Mouse (Mus musculus): ENCODE results near the gene Ntmt1. TPM values are rescaled to one million over a fixed set of nuclear protein-coding genes. Genes with fewer than 3 reads are reported as not detected.
A peak's percentile ranks its signal among the peaks of the same experiment; 100 is the strongest.

Ntmt1 gene
- polyA plus RNA-seq, 1 experiment from 2014 or later: 52.4 TPM

DNA sequence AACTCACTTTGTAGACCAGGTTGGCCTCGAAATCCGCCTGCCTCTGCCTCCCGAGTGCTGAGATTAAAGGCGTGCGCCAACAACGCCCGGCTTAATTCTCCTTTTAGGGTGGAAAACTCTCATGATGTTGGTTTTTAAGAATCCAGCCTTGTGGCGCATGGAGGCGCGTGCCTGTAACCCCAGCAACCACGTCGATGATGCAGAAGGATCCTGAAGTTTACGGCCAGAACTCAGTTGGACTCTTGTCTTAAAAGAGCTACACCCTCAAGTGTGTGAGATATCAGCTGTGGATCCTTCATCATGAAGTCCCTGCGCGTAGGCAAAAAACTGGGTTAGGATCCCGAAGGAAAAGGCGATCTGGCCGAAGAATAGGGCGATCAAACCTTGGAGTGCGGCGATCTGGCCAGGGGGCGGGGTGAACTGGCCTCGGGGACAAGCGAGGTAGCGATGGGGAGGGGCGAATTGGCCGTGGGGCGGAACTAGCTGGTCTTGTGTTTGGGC, 429 bp upstream of the Ntmt1 start:
- H3K4me2 ChIP-seq (replicated peaks; ENCODE audit: low read depth): peak overlapping the region; percentile 60
- WGBS: 5% methylated on average over 28 of the region's 28 CpGs
- peak overlapping the region; percentile 69 for H3K27ac ChIP-seq (replicated peaks)
- peak; percentile 9; the same call in 1 of the 2 replicates for ATAC-seq (ENCODE audit: low FRiP score, low TSS enrichment)
- peak overlapping the region; percentile 41; the same call in 1 of the 2 replicates for H3K9ac ChIP-seq (ENCODE audit: low read length)
- no peaks in the 10 kb centered on the region for H3K36me3 ChIP-seq (ENCODE audit: control insufficient read depth, insufficient read depth, low read length)
- peak overlapping the region; percentile 68 for H3K4me3 ChIP-seq (ENCODE audit: low read depth, low read length)
- DNase-seq (ENCODE audit: low spot score): no peak
- H3K27me3 ChIP-seq (ENCODE audit: control insufficient read depth, insufficient read depth, low read length): no peaks in the 10 kb centered on the region
- peaks cover 6% of the 10 kb centered on the region; the same call in 1 of the 2 replicates for H3K4me1 ChIP-seq (replicated peaks; ENCODE audit: control insufficient read depth, insufficient read depth)
- H3K9me3 ChIP-seq (ENCODE audit: control insufficient read depth, low read length): no peaks in the 10 kb centered on the region
- no peak for TF ChIP-seq EP300 (optimal IDR thresholded peaks at IDR 0.05)
- no peak for TF ChIP-seq CTCF (IDR thresholded peaks at IDR 0.05; ENCODE audit: low read depth)

GRCm38 (mm10) chr2:30808296-30808655, 650 bp downstream of the Ntmt1 start:
- Histone ChIP-seq H3K4me2 (replicated peaks; ENCODE audit: low read depth) (peak overlapping the region; percentile 88), H3K4me3 (ENCODE audit: low read depth, low read length) (peak overlapping the region; percentile 68), H3K36me3 (ENCODE audit: control insufficient read depth, insufficient read depth, low read length) (peaks cover 3% of the 10 kb centered on the region; the same call in 1 of the 2 replicates), H3K9ac (ENCODE audit: low read length) (peak overlapping the region; percentile 86), H3K4me1 (replicated peaks; ENCODE audit: control insufficient read depth, insufficient read depth) (peaks cover 6% of the 10 kb centered on the region; the same call in 1 of the 2 replicates), H3K27me3 (ENCODE audit: control insufficient read depth, insufficient read depth, low read length) (no peaks in the 10 kb centered on the region), H3K9me3 (ENCODE audit: control insufficient read depth, low read length) (no peaks in the 10 kb centered on the region), H3K27ac (replicated peaks) (peak overlapping the region; percentile 86)
- 2% methylated on average over 10 of the region's 10 CpGs for WGBS
- no peak for DNase-seq (ENCODE audit: low spot score)
- TF ChIP-seq CTCF (IDR thresholded peaks at IDR 0.05; ENCODE audit: low read depth) (no peak), EP300 (optimal IDR thresholded peaks at IDR 0.05) (no peak)
- no peak for ATAC-seq (ENCODE audit: low FRiP score, low TSS enrichment)

DNA sequence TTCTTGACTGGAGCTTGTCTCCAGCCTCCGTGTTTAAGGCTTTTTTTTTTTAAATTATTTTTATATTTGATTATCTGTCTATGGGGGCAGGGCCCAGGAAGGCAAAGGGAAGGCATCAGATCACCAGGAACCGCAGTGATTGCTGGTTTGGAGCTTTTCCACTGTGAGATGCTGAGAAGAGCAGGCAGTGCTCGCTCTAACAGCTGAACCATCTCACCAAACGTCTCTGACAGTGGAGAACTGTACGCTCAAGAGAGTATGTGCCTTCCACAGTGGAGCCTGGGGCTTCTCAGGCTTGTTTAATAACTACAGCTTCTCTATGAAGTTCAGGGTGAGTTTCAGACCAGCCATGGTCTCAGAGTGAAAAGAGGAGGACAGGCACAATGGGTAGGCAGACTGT, 1.9 kb downstream of the Ntmt1 start:
- 39% methylated on average over 5 of the region's 5 CpGs for WGBS

DNA sequence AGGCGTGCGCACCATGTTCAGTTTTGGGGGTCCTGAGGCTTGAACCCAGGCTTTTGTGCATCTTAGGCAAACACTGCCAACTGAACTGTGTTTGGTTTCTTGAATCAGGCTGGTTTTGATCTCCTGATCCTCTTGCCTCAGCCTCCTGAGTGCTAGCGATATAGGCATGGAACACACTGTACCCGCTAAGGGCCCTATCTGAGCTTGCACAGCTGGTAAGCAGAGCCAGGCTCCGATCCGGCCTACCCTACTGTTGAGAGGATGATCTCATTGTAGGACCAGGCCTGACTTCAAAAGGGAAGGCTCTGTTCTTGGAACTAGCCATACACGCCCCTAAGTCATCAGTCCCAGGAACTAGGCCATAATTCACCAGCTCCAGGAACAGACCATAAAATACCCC, 2.9 kb downstream of the Ntmt1 start:
- Histone ChIP-seq H3K4me2 (replicated peaks; ENCODE audit: low read depth) (no peak overlapping the region), H3K36me3 (ENCODE audit: control insufficient read depth, insufficient read depth, low read length) (peaks cover 4% of the 10 kb centered on the region; the same call in 1 of the 2 replicates), H3K4me1 (replicated peaks; ENCODE audit: control insufficient read depth, insufficient read depth) (peaks cover 6% of the 10 kb centered on the region; the same call in 1 of the 2 replicates), H3K27me3 (ENCODE audit: control insufficient read depth, insufficient read depth, low read length) (no peaks in the 10 kb centered on the region), H3K9ac (ENCODE audit: low read length) (no peak overlapping the region), H3K9me3 (ENCODE audit: control insufficient read depth, low read length) (no peaks in the 10 kb centered on the region), H3K27ac (replicated peaks) (no peak overlapping the region), H3K4me3 (ENCODE audit: low read depth, low read length) (no peak overlapping the region)
- 70% methylated on average over 7 of the region's 7 CpGs for WGBS
- TF ChIP-seq CTCF (IDR thresholded peaks at IDR 0.05; ENCODE audit: low read depth) (no peak), EP300 (optimal IDR thresholded peaks at IDR 0.05) (no peak)
- ATAC-seq (ENCODE audit: low FRiP score, low TSS enrichment) (no peak), DNase-seq (ENCODE audit: low spot score) (no peak)

More for the DNA sequence above, 1.9 kb downstream of the Ntmt1 start:
- Histone ChIP-seq H3K9me3 (ENCODE audit: control insufficient read depth, low read length) (no peaks in the 10 kb centered on the region), H3K9ac (ENCODE audit: low read length) (no peak overlapping the region), H3K4me1 (replicated peaks; ENCODE audit: control insufficient read depth, insufficient read depth) (peaks cover 6% of the 10 kb centered on the region; the same call in 1 of the 2 replicates), H3K4me2 (replicated peaks; ENCODE audit: low read depth) (no peak overlapping the region), H3K4me3 (ENCODE audit: low read depth, low read length) (no peak overlapping the region), H3K36me3 (ENCODE audit: control insufficient read depth, insufficient read depth, low read length) (peaks cover 4% of the 10 kb centered on the region; the same call in 1 of the 2 replicates), H3K27ac (replicated peaks) (no peak overlapping the region), H3K27me3 (ENCODE audit: control insufficient read depth, insufficient read depth, low read length) (no peaks in the 10 kb centered on the region)
- DNase-seq (ENCODE audit: low spot score) (no peak), ATAC-seq (ENCODE audit: low FRiP score, low TSS enrichment) (no peak)
- TF ChIP-seq CTCF (IDR thresholded peaks at IDR 0.05; ENCODE audit: low read depth): no peak
- no peak for TF ChIP-seq EP300 (optimal IDR thresholded peaks at IDR 0.05)

DNA sequence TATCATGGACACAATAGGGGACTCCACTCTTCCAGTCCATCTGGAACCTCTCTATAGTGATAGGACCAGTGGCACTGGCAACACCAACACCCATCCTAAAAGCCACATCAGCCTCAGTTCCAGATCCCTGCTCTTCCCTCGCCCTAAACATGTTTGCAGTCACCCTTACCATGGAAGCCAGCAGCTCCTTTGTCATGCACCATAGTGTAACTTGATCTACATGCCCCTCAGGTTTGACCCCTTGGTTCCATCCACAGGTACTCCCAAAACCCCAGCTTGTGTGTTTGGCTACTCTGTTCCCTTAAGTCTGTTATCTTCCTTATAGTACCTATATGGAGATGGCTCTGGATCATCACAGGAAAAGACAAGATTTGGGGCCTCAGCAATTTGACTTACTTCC, 8.8 kb downstream of the Ntmt1 start:
- no peaks in the 10 kb centered on the region for H3K27me3 ChIP-seq (ENCODE audit: control insufficient read depth, insufficient read depth, low read length)
- WGBS: 94% methylated on average over 1 of the region's 1 CpGs
- no peaks in the 10 kb centered on the region for H3K4me1 ChIP-seq (replicated peaks; ENCODE audit: control insufficient read depth, insufficient read depth)
- peaks cover 16% of the 10 kb centered on the region for H3K36me3 ChIP-seq (ENCODE audit: control insufficient read depth, insufficient read depth, low read length)
- no peaks in the 10 kb centered on the region for H3K9me3 ChIP-seq (ENCODE audit: control insufficient read depth, low read length)
- no peak overlapping the region for H3K27ac ChIP-seq (replicated peaks)
- no peak overlapping the region for H3K9ac ChIP-seq (ENCODE audit: low read length)
- DNase-seq (ENCODE audit: low spot score) (no peak), ATAC-seq (ENCODE audit: low FRiP score, low TSS enrichment) (no peak)
- TF ChIP-seq CTCF (IDR thresholded peaks at IDR 0.05; ENCODE audit: low read depth) (no peak), EP300 (optimal IDR thresholded peaks at IDR 0.05) (no peak)
- no peak overlapping the region for H3K4me3 ChIP-seq (ENCODE audit: low read depth, low read length)
- no peak overlapping the region for H3K4me2 ChIP-seq (replicated peaks; ENCODE audit: low read depth)

DNA sequence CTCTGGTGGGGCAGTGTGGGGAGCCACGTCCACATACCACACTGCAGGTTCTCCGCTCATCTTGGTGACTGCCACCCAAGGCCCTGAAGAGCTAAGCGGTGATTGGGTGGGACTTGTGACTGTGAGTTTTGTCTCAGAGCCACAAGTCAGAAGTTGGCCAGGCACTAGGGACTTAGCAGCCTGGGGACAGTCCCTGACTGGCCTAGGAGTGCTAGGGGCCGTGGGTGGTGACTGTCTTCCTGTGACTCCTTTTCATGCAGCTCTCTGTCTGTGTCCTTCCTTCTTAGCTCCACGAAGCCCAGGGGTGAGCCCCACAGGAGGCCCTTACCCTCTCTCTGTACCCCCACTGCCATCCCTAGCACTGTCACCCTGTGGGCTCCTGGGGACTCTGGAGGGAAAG, 12.2 kb downstream of the Ntmt1 start:
- Histone ChIP-seq H3K27ac (replicated peaks) (no peak overlapping the region), H3K36me3 (ENCODE audit: control insufficient read depth, insufficient read depth, low read length) (peaks cover 25% of the 10 kb centered on the region), H3K4me2 (replicated peaks; ENCODE audit: low read depth) (no peak overlapping the region), H3K9ac (ENCODE audit: low read length) (no peak overlapping the region), H3K9me3 (ENCODE audit: control insufficient read depth, low read length) (no peaks in the 10 kb centered on the region), H3K4me1 (replicated peaks; ENCODE audit: control insufficient read depth, insufficient read depth) (no peaks in the 10 kb centered on the region), H3K27me3 (ENCODE audit: control insufficient read depth, insufficient read depth, low read length) (no peaks in the 10 kb centered on the region), H3K4me3 (ENCODE audit: low read depth, low read length) (no peak overlapping the region)
- DNase-seq (ENCODE audit: low spot score) (no peak), ATAC-seq (ENCODE audit: low FRiP score, low TSS enrichment) (no peak)
- TF ChIP-seq EP300 (optimal IDR thresholded peaks at IDR 0.05) (no peak), CTCF (IDR thresholded peaks at IDR 0.05; ENCODE audit: low read depth) (no peak)
- 95% methylated on average over 5 of the region's 5 CpGs for WGBS

Measured in stomach, postnatal 0 days (tissue).